Mouse (Mus musculus): Measurements from ENCODE around the gene Phospho1. TPM values are rescaled to one million over a fixed set of nuclear protein-coding genes. Genes with fewer than 3 reads are reported as not detected.

Phospho1 gene
- polyA plus RNA-seq, 1 experiment: 128 TPM

GRCm38 (mm10) chr11:95824877-95825243 lies 561 bp downstream of the Phospho1 start:
- H3K4me3 ChIP-seq (replicated peaks; ENCODE audit: extremely low read depth, low read depth, low read length): peak overlapping the region; percentile 83
- peak; percentile 58 for DNase-seq
- WGBS: 3% methylated on average over 11 of the region's 11 CpGs

GRCm38 (mm10) chr11:95825625-95826024 lies 1.3 kb downstream of the Phospho1 start:
- TF ChIP-seq CTCF (IDR thresholded peaks at IDR 0.05; ENCODE audit: insufficient read depth, low read length): no peak
- WGBS: 38% methylated on average over 3 of the region's 3 CpGs
- Histone ChIP-seq H3K4me3 (replicated peaks; ENCODE audit: extremely low read depth, low read depth, low read length) (no peak overlapping the region), H3K4me1 (ENCODE audit: control insufficient read depth, insufficient read depth, low read length) (peaks cover 4% of the 10 kb centered on the region; the same call in 1 of the 2 replicates)
- no peak for DNase-seq

More at GRCm38 (mm10) chr11:95824877-95825243, 561 bp downstream of the Phospho1 start:
- H3K4me1 ChIP-seq (ENCODE audit: control insufficient read depth, insufficient read depth, low read length): peaks cover 4% of the 10 kb centered on the region; the same call in 1 of the 2 replicates
- TF ChIP-seq CTCF (IDR thresholded peaks at IDR 0.05; ENCODE audit: insufficient read depth, low read length) (no peak), POLR2A (IDR thresholded peaks at IDR 0.05; ENCODE audit: borderline replicate concordance, extremely low read depth, low read depth, low read length) (no peak)

GRCm38 (mm10) chr11:95826317-95827167 lies 2.2 kb downstream of the Phospho1 start:
- no peak overlapping the region for H3K4me3 ChIP-seq (replicated peaks; ENCODE audit: extremely low read depth, low read depth, low read length)
- no peak for DNase-seq
- 48% methylated on average over 6 of the region's 6 CpGs for WGBS
- H3K4me1 ChIP-seq (ENCODE audit: control insufficient read depth, insufficient read depth, low read length): peaks cover 4% of the 10 kb centered on the region; the same call in 1 of the 2 replicates
- TF ChIP-seq CTCF (IDR thresholded peaks at IDR 0.05; ENCODE audit: insufficient read depth, low read length) (no peak), POLR2A (IDR thresholded peaks at IDR 0.05; ENCODE audit: borderline replicate concordance, extremely low read depth, low read depth, low read length) (no peak)

GRCm38 (mm10) chr11:95827168-95827447 lies 2.8 kb downstream of the Phospho1 start:
- no peak overlapping the region for H3K4me3 ChIP-seq (replicated peaks; ENCODE audit: extremely low read depth, low read depth, low read length)
- H3K4me1 ChIP-seq (ENCODE audit: control insufficient read depth, insufficient read depth, low read length): peaks cover 4% of the 10 kb centered on the region; the same call in 1 of the 2 replicates
- no peak for TF ChIP-seq CTCF (IDR thresholded peaks at IDR 0.05; ENCODE audit: insufficient read depth, low read length)
- TF ChIP-seq POLR2A (IDR thresholded peaks at IDR 0.05; ENCODE audit: borderline replicate concordance, extremely low read depth, low read depth, low read length): peak; percentile 22; the same call in 1 of the 2 replicates
- WGBS: 17% methylated on average over 3 of the region's 3 CpGs
- DNase-seq: no peak

GRCm38 (mm10) chr11:95827464-95828085 lies 3.3 kb downstream of the Phospho1 start:
- H3K4me3 ChIP-seq (replicated peaks; ENCODE audit: extremely low read depth, low read depth, low read length): no peak overlapping the region
- 0 out of 2 replicates have a peak, but pooled peaks have one; percentile 1 for TF ChIP-seq POLR2A (IDR thresholded peaks at IDR 0.05; ENCODE audit: borderline replicate concordance, extremely low read depth, low read depth, low read length)
- peak; percentile 60 for TF ChIP-seq CTCF (IDR thresholded peaks at IDR 0.05; ENCODE audit: insufficient read depth, low read length)
- peaks cover 4% of the 10 kb centered on the region; the same call in 1 of the 2 replicates for H3K4me1 ChIP-seq (ENCODE audit: control insufficient read depth, insufficient read depth, low read length)
- DNase-seq: peak; percentile 71
- 7% methylated on average over 3 of the region's 3 CpGs for WGBS

- 58% methylated on average over 11 of the region's 11 CpGs for WGBS
- DNase-seq: no peak
- TF ChIP-seq POLR2A (IDR thresholded peaks at IDR 0.05; ENCODE audit: borderline replicate concordance, extremely low read depth, low read depth, low read length): 0 out of 2 replicates have a peak, but pooled peaks have one; percentile 7
- no peak for TF ChIP-seq CTCF (IDR thresholded peaks at IDR 0.05; ENCODE audit: insufficient read depth, low read length)
- H3K4me3 ChIP-seq (replicated peaks; ENCODE audit: extremely low read depth, low read depth, low read length): no peak overlapping the region
- H3K4me1 ChIP-seq (ENCODE audit: control insufficient read depth, insufficient read depth, low read length): peaks cover 4% of the 10 kb centered on the region
Measured at GRCm38 (mm10) chr11:95828181-95828964, 4.1 kb downstream of the Phospho1 start.

GRCm38 (mm10) chr11:95829526-95830050 lies 5.3 kb downstream of the Phospho1 start:
- H3K4me1 ChIP-seq (ENCODE audit: control insufficient read depth, insufficient read depth, low read length): peaks cover 16% of the 10 kb centered on the region
- no peak for DNase-seq
- no peak overlapping the region for H3K4me3 ChIP-seq (replicated peaks; ENCODE audit: extremely low read depth, low read depth, low read length)
- 66% methylated on average over 4 of the region's 4 CpGs for WGBS
- TF ChIP-seq CTCF (IDR thresholded peaks at IDR 0.05; ENCODE audit: insufficient read depth, low read length): no peak
- TF ChIP-seq POLR2A (IDR thresholded peaks at IDR 0.05; ENCODE audit: borderline replicate concordance, extremely low read depth, low read depth, low read length): no peak

GRCm38 (mm10) chr11:95830411-95831275 lies 6.3 kb downstream of the Phospho1 start:
- TF ChIP-seq CTCF (IDR thresholded peaks at IDR 0.05; ENCODE audit: insufficient read depth, low read length) (no peak), POLR2A (IDR thresholded peaks at IDR 0.05; ENCODE audit: borderline replicate concordance, extremely low read depth, low read depth, low read length) (peak; percentile 2; the same call in 1 of the 2 replicates)
- Histone ChIP-seq H3K4me3 (replicated peaks; ENCODE audit: extremely low read depth, low read depth, low read length) (no peak overlapping the region), H3K4me1 (ENCODE audit: control insufficient read depth, insufficient read depth, low read length) (peaks cover 21% of the 10 kb centered on the region)
- no peak for DNase-seq
- WGBS: 36% methylated on average over 80 of the region's 80 CpGs

Data from lung, adult 2 months (tissue).